Mouse (Mus musculus) bone marrow macrophage, adult 2 months (primary cell): ENCODE data around the gene E2f8. TPM values are rescaled to one million over a fixed set of nuclear protein-coding genes. Genes with fewer than 3 reads are reported as not detected.

ENCODE experiments used
- H3K27ac ChIP-seq: 2 replicates; pipeline ENCODE4 v1.5.1; 2012; ENCODE audit warnings: low read depth, low read length; ENCODE audit not compliant: insufficient read depth
- H3K4me1 ChIP-seq: 2 replicates; pipeline ENCODE4 v1.6.1; 2012; ENCODE audit warnings: low read length; ENCODE audit not compliant: control insufficient read depth, insufficient read depth
- H3K4me3 ChIP-seq: 2 replicates; pipeline ENCODE4 v1.5.1; 2012; ENCODE audit warnings: mild to moderate bottlenecking, low read length, moderate library complexity; ENCODE audit not compliant: insufficient read depth
- CTCF ChIP-seq: IDR thresholded peaks from 2 replicates; pipeline ENCODE4 v1.5.1; 2012; ENCODE audit warnings: low read depth, mild to moderate bottlenecking, low read length, moderate library complexity
- POLR2A ChIP-seq: IDR thresholded peaks from 2 replicates; pipeline ENCODE4 v1.6.1; 2012; ENCODE audit warnings: mild to moderate bottlenecking, low read depth, low read length, borderline replicate concordance
- polyA plus RNA-seq: library from polyadenylated mRNA; stranded (reverse); fragments of >200 nt; gene quantifications from 2 replicates; pipeline ENCODE4 v1.2.4, GENCODE M21; 2012; ENCODE audit not compliant: missing spikeins, insufficient read depth, insufficient read length

E2f8 gene
- polyA plus RNA-seq, 1 experiment, result 21.1 TPM

GRCm38 (mm10) chr7:48877786-48878390, 3.5 kb downstream of the E2f8 start:
- Histone ChIP-seq H3K27ac (no peak overlapping the region), H3K4me3 (no peak overlapping the region), H3K4me1 (peaks cover 12% of the 10 kb centered on the region)
- TF ChIP-seq CTCF (no peak), POLR2A (no peak)

- H3K4me1 ChIP-seq, result peaks cover 6% of the 10 kb centered on the region
- TF ChIP-seq CTCF (peak; percentile 68), POLR2A (no peak)
- H3K27ac ChIP-seq, result no peak overlapping the region
- H3K4me3 ChIP-seq, result no peak overlapping the region
Observed at GRCm38 (mm10) chr7:48876526-48876925, 4.9 kb downstream of the E2f8 start.

GRCm38 (mm10) chr7:48875096-48875495, 6.3 kb downstream of the E2f8 start:
- Histone ChIP-seq H3K27ac (no peak overlapping the region), H3K4me3 (no peak overlapping the region), H3K4me1 (peaks cover 6% of the 10 kb centered on the region)
- TF ChIP-seq POLR2A (no peak), CTCF (no peak)

- Histone ChIP-seq H3K4me3 (no peak overlapping the region), H3K27ac (no peak overlapping the region), H3K4me1 (no peaks in the 10 kb centered on the region)
- TF ChIP-seq POLR2A, result no peak
- no peak for TF ChIP-seq CTCF
Observed at GRCm38 (mm10) chr7:48871292-48871691, 10.1 kb downstream of the E2f8 start.

- H3K4me1 ChIP-seq, result no peaks in the 10 kb centered on the region
- H3K27ac ChIP-seq, result no peak overlapping the region
- H3K4me3 ChIP-seq, result no peak overlapping the region
- TF ChIP-seq CTCF (no peak), POLR2A (no peak)
Observed at GRCm38 (mm10) chr7:48870579-48871180, 10.7 kb downstream of the E2f8 start.

GRCm38 (mm10) chr7:48870144-48870543, 11.3 kb downstream of the E2f8 start:
- TF ChIP-seq POLR2A (no peak), CTCF (no peak)
- H3K4me1 ChIP-seq, result no peaks in the 10 kb centered on the region
- no peak overlapping the region for H3K4me3 ChIP-seq
- H3K27ac ChIP-seq, result no peak overlapping the region

- no peak for TF ChIP-seq POLR2A
- no peak for TF ChIP-seq CTCF
- H3K4me3 ChIP-seq, result no peak overlapping the region
- H3K27ac ChIP-seq, result no peak overlapping the region
- H3K4me1 ChIP-seq, result no peaks in the 10 kb centered on the region
Observed at GRCm38 (mm10) chr7:48867576-48867975, 13.8 kb downstream of the E2f8 start.

GRCm38 (mm10) chr7:48864671-48865458, 16.5 kb downstream of the E2f8 start:
- Histone ChIP-seq H3K4me1 (peaks cover 5% of the 10 kb centered on the region), H3K27ac (no peak overlapping the region), H3K4me3 (no peak overlapping the region)
- no peak for TF ChIP-seq CTCF
- TF ChIP-seq POLR2A, result no peak

GRCm38 (mm10) chr7:48864199-48864598, 17.2 kb downstream of the E2f8 start:
- H3K27ac ChIP-seq, result no peak overlapping the region
- TF ChIP-seq POLR2A (no peak), CTCF (no peak)
- H3K4me1 ChIP-seq, result peaks cover 5% of the 10 kb centered on the region
- H3K4me3 ChIP-seq, result no peak overlapping the region

- peaks cover 5% of the 10 kb centered on the region for H3K4me1 ChIP-seq
- TF ChIP-seq CTCF, result no peak
- TF ChIP-seq POLR2A, result no peak
- H3K4me3 ChIP-seq, result no peak overlapping the region
- H3K27ac ChIP-seq, result no peak overlapping the region
Observed at GRCm38 (mm10) chr7:48861796-48862195, 19.6 kb downstream of the E2f8 start.
